Mouse (Mus musculus) cortical plate, adult 2 months (tissue): ENCODE measurements around the gene Cxcr3.

Source experiments
- CTCF ChIP-seq: fragments of 200-500 bp; IDR thresholded peaks from 2 replicates; pipeline ENCODE4 v1.5.1; 2011; ENCODE audit warnings: mild to moderate bottlenecking, control low read depth, low read length; ENCODE audit not compliant: insufficient read depth; ENCODE audit errors: extremely low read depth
- POLR2A ChIP-seq: fragments of 200-500 bp; IDR thresholded peaks from 2 replicates; pipeline ENCODE4 v1.6.1; 2011; ENCODE audit warnings: mild to moderate bottlenecking, low read length, control low read depth; ENCODE audit not compliant: insufficient read depth; ENCODE audit errors: extremely low read depth

- TF ChIP-seq CTCF (no peak), POLR2A (no peak)
Observed at GRCm38 (mm10) chrX:101695686-101696085, 38.4 kb downstream of the Cxcr3 start.
